Mouse (Mus musculus) heart, postnatal 36 days (tissue): ENCODE data around the gene Slco1c1. TPM values are rescaled to one million over a fixed set of nuclear protein-coding genes. Genes with fewer than 3 reads are reported as not detected.
"Not testable (repeated sequence)": the region's sequence is repeated elsewhere in the genome, so short reads cannot be mapped to it uniquely, and the experiment has no call there.

Experiments
- DNase-seq, 2 experiments: peaks; one replicate each; pipeline ENCODE4 v3.0.0; 2021 to 2022
- intact Hi-C: fragments of 180-260 bp; cut with DNase I; formaldehyde crosslinking; loops from one replicate; pipeline ENCODE4 v1.15.1; 2025
- total RNA-seq, 2 experiments: library from RNA; stranded (reverse); gene quantifications; 2 replicates each; pipeline ENCODE4 v1.2.3; 2021

The Slco1c1 gene
- total RNA-seq, 2 experiments from 2014 or later: 0.44 to 0.62 TPM

DNA sequence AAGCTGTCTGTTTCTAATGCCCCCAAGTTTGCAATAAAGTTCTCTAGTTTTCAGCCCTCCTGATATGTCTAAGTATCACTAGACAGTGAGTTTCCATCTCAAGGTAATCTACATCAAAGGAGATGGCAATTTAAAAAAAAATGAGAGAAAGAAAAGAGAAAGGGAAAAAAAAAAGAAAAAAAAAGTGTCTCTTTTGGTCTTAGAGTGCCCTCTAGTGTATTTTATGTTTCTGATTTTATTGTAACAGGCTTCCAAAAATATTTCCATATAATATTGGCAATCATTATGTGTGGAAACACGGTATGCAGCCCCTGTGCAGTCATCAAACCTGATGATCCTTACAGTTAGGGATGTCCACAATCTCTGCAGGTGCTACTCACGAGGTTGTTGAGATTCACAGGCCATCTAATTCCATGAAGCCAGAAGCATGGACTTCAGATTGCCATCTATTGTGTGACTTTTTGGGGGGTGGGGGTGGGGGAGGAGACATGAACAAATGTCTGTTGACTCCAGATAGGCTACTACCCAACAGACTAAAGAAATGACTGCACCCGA lies 52.6 kb downstream of the Slco1c1 start:
- intact Hi-C loops: loop anchor here (5.0 kb wide), 4 partner anchors 89 to 864 kb away; no protein-coding TSS in a partner anchor

DNA sequence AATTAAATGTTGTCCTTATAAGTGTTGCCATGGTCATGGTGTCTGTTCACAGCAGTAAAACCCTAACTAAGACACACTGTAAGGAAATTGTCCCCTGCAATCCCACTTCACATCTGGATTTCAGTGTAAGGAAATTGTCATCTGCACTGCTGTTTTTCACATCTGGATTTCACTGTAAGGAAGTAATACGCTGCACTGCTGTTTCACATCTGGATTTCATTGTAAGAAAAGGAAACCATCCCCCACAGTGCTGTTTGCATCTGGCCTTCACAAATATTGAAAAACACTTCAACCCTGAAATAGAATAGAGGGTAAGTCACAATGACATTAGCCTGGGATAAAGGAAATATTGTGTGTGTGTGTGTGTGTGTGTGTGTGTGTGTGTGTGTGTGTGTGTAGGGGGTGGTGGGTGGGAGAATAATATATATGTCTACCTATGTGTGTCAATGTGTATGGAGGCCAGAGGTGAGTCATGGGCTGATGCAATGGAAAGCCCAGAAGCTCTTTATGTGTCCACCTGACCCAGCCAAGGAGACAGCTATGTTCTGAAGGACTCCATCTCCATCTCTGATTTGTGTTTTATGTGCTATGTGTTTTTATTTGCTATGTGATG lies 60.7 kb downstream of the Slco1c1 start:
- no peak for DNase-seq
- intact Hi-C loops: no loop called here

More for the DNA sequence above, 52.6 kb downstream of the Slco1c1 start:
- no peak for DNase-seq

DNA sequence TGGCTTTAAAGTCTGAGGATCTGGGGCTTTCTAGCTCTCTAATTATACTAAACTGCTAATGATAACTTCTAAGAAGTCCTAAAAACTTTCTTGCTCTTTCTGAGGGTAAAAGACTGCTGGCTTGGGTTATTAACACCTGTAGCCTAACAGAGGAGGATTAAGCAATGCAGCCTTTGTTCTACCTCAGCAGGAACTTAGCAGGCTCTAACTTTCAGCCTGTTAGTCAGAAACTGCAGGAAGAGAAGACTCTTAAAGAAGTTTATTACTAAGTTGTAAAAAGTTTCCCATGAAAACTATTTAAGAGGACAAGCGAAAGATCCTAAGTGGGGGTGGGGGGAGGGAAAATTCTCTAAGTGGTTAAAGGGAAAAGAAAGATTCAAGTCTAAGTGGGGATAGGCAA lies 65.8 kb downstream of the Slco1c1 start:
- intact Hi-C loops: no loop called here
- no peak for DNase-seq

DNA sequence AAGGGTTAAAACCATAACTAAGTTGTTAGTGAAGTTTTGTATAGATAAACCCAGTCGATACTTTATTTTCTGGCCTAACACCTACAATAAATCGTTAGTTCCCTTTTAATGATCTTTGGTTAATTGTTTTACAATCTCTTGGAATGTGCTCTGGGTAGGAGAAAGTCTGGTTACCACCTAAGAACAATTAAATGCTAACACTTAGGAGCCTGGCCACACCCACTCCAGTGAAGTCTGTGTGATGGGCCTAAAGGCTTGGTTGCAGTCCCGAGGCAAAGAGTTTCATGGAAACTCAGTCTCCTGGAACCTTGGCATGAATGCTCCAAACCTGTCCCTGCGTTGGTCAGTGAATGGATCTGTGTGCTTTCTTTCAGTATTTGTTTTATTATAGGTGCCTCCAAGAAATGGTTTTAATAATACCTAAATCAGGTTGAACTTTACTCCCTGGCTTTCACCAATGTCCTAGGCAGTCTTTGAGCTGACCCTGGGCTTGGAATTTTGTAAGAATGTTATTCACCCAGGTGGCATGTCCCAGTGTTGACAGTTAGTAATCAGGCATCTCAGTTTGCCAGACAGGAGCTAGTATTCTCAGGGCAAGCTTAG lies 66.5 kb downstream of the Slco1c1 start:
- intact Hi-C loops, DNase-seq: not testable (repeated sequence)

DNA sequence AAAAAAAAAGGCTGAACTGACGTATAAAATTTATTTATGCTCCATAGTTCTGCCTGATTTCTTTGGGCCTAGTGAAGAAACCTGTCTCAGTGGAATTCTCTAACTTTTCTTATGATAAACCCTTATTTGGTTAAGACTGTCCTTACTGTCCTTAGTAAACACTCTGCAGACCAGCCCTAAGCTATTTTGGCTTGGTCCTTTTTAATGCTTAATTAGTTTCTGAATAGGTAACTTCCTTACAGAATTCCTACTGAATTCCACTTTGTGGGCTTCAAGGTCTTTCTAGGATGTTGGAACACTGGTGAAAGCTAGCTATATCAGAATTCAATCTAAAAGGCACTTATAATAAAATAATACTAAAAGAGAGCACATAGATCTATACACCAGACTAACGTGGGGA lies 71.9 kb downstream of the Slco1c1 start:
- intact Hi-C loops: no loop called here

DNA sequence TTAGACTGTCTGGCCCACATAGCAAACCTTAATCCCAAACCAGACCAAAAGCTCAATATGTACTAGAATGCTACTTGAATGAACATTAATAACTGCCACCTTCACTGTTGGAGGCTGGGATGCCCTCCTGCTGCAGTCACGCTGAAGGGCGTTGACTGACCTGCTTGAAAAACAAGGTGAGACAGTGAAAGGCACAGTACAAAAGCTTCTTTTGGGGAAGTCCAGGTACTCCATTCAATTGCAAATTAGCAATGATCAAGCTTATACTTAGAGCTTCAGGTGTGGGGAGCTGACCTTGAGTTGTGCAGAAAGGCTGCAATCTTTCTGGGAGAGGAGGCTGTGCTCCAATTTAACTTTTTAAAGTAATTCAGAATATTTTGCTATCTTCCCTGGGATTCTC lies 72.9 kb downstream of the Slco1c1 start:
- DNase-seq: no peak
- intact Hi-C loops: no loop called here

More for the DNA sequence above, 71.9 kb downstream of the Slco1c1 start:
- no peak for DNase-seq

DNA sequence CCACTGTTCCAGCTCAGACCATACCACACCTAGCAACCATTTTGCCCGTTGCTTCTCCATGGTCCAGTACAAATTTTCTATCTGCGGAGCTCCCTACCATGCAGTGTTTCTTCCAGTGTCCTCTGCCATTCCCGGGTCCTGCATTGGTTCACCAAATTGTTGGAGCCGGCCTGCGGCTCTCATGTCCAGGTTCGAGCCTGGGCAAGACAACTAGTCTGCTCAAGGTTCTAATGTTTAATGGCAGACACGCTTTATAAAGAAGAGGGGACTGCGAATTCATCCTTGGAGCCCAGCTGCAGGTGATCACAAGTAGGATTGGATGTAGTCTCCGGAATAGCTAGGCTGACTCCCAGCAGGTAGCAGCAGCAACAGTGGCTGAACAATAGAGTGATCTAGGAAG lies 76.8 kb downstream of the Slco1c1 start:
- DNase-seq: no peak
- intact Hi-C loops: no loop called here

DNA sequence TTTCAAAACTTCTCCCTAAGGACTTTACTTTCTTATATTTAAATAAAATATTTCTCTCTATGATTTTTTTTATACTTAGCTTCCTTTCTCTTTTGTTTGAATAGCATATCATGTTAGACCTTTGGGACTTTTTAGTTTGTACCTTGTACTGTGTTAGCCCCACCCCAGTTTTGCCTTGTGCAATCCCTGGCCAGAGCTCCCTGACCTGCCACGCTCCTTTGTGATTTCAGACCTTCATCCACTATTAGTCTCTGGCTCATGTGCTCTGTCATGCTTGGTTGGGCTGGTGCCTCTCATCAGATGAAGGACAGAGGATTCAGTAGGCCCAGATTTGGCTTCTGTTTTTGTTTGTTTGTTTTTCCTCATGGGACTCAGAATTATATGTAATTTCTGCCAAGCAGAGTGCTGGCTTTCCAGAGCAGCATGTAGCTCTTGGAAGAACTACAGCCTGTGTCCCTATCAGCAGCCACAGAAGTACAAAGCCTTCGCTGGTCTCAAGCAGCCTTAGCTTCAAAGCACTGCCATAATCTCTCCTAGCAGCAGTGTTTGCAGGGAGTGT lies 86.6 kb downstream of the Slco1c1 start:
- intact Hi-C loops: no loop called here
- DNase-seq: no peak

DNA sequence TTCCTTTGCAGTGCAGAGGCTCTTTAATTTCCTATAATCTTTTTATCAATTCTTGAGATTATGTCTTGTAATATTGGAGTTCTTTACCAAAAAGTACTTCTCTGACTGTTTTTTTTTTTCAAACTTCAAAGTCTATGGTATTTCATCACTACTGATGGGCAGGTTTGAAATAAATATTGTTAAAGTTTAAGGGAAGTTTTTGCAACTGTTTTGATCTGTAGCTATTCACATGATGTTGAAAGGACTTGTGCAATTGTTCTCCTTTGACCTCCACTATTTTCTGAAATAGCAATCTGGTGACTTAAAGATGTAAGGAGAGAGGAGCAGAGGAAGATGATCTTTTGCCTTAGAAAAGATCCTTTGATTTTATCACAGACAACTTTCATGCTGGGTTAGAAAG lies 89.8 kb downstream of the Slco1c1 start:
- intact Hi-C loops: no loop called here
- no peak for DNase-seq

DNA sequence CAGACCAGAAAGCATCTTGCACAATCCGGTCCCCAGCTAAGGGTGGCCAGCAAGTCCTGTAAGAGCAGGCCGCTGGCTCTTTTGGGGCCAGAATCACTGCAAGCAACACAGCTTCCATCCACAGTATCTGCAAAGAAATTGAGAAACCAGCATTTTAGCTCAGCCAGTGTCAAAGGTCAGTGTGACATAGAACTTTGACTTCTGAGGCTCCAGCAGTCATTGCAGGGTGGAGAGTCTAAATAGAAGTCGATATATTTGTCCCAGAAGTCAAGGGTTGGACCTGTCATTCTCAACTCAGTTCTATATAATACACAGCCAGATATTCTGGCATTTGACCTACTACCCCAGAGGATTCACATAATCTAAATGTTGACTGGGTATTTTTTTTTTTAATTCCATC lies 91.2 kb downstream of the Slco1c1 start:
- intact Hi-C loops: no loop called here
- no peak for DNase-seq

Other genes starting within 250 kb of the Slco1c1 start
- gene Slco1b2, start 105.2 kb downstream of the Slco1c1 start, total RNA-seq: not detected
- not detected for gene Gm5724, start 249.4 kb downstream of the Slco1c1 start, total RNA-seq